16 mouse cellular contexts compared by ENCODE assay signal in the genomic region with DNA sequence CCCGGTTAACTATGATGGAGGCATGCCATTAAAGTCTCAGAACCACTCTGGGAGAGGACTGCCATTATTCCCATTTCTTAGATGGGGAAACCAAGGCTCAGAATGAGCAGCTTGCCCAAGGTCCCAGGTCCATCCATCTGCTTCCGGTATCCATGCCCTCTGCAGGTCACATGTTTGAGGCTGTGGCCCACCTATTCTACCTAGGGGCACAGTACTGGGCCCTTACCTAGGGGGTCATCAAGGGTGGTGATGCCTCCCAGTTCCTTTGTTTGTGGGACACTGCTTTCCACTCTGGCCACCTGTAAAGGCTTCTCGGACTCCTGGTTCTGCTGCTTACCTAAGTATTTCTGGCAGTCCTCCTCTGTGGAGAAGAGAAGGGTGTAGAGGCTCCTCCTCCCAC. TPM values are rescaled to one million over a fixed set of nuclear protein-coding genes. Genes with fewer than 3 reads are reported as not detected.
"Had no signal": no experiment of that assay in that cellular context is flagged by ENCODE, and none has a peak within 500 bp of the region (broad histone marks: within the 10 kb centered on the region; RNA-seq: fewer than 3 reads in every experiment).

No protein-coding gene starts in this region.

- ATAC-seq: intestine, embryonic 16.5 days; lung, postnatal 0 days had no signal

- H3K4me3 ChIP-seq: neural tube, embryonic 12.5 days had no signal

- H3K27ac ChIP-seq: layer of hippocampus, adult 2 months; limb, embryonic 12.5 days; neural tube, embryonic 12.5 days had no signal

- H3K9ac ChIP-seq: limb, embryonic 12.5 days; neural tube, embryonic 12.5 days had no signal

- H3K9me3 ChIP-seq: limb, embryonic 12.5 days; neural tube, embryonic 12.5 days had no signal

- DNase-seq: kidney, adult 9 months; lung, adult 2 months; lung, postnatal 4 days; midbrain, embryonic 14.5 days; thymus, adult 2 months; thymus, postnatal 36 days had no signal

RNA-seq across cellular contexts. Expression of a gene that starts 18.8 kb away (rescaled TPM):
- total RNA-seq: monocyte, adult 5-6 weeks had no signal

RNA-seq across cellular contexts. Expression of a gene that starts 27.0 kb away (rescaled TPM):
- total RNA-seq: layer of hippocampus, adult 2 months; layer of hippocampus, postnatal 10 days; left cerebral cortex, postnatal 36 days; liver, adult 2 months; neutrophil, adult 5-6 weeks had no signal
- polyA plus RNA-seq: limb, embryonic 12.5 days; liver, adult 2 months; lung, postnatal 0 days; midbrain, embryonic 14.5 days; neural tube, embryonic 12.5 days had no signal
